Mouse (Mus musculus): Measurements from ENCODE around the gene Tipin. TPM values are rescaled to one million over a fixed set of nuclear protein-coding genes. Genes with fewer than 3 reads are reported as not detected.

The Tipin gene
- polyA plus RNA-seq (2014; fragmentation: Nextera tagmentation; extraction: Ambion mirVana) = 226 and 233 TPM in 2 replicates

DNA sequence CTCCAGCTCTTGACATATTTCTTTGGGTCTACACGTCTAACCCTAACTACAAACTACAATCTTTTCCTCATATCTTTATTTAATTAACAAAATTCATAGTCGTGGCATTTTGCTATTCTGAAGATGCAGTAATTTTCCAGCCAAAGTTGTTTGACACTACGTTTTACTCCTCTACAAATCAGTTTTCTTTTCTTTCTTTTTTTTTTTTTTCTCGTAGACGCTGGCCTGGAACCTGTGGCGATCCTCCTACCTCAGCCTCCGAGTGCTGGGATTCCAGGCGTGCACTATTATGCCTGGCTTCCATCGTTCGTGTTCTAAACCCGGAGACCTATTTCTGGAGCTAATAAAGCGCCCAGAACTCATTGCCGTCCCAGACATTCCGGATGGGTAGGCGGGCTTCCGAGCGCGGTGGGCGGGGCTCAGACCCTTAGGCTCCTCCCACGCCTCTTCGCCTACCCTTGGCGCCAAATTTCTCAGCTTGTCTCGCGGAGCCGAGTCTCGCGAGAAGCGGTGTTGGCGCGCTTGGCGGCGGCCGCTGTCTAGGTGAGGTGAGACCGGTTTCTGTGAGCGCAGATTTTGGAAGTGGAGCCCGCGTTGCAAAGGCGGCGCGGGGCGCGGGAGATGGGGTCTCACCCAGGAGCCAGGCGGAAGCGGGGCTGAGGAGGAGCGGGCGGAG is at the start of gene Tipin:
Tipin (plus strand) TSS at position 477 of the 676 bp plus-strand sequence.
- peak within 1 kb of the TSS; percentile 58 for H3K27ac ChIP-seq (ENCODE audit: low read depth, low read length)
- H3K36me3 ChIP-seq (ENCODE audit: control insufficient read depth, insufficient read depth, low read length) = no peaks in the 10 kb centered on the region
- peaks cover 4% of the 10 kb centered on the region; the same call in 1 of the 2 replicates for H3K4me1 ChIP-seq (replicated peaks; ENCODE audit: control insufficient read depth, insufficient read depth, low read length)
- peak within 1 kb of the TSS; percentile 53 for H3K4me3 ChIP-seq (ENCODE audit: low read depth, low read length)
- peak within 1 kb of the TSS; percentile 78 for H3K9ac ChIP-seq (ENCODE audit: low read depth, low read length)
- ATAC-seq (ENCODE audit: low FRiP score) (peak; percentile 92), DNase-seq (ENCODE audit: low spot score) (peak; percentile 98)
- H3K4me2 ChIP-seq (replicated peaks; ENCODE audit: low read depth, low read length) = peak within 1 kb of the TSS; percentile 48
- H3K27me3 ChIP-seq (ENCODE audit: control insufficient read depth, insufficient read depth, low read length) = no peaks in the 10 kb centered on the region
- 3% methylated on average over 46 of the region's 46 CpGs for WGBS
- H3K9me3 ChIP-seq (ENCODE audit: control insufficient read depth, low read length) = no peaks in the 10 kb centered on the region

DNA sequence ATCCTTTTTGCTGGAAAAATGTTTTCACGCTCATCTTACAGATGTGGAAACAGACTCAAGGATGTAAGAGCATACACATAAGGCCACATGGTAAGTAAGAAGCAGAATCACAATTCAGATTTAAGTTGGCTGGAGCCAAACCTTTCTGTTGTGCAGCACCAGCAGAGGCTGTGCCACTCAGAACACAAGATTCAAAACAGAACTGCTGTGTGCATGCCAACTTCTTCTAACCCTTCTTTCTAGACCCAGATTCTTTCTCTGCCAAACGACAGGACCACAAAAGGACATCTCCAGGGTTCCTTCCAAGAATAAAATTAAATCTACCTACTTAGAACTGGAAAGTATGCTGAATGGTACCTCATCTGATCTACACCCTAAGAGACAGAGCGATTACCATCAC is 49.7 kb upstream of the Tipin start:
- no peak overlapping the region for H3K4me3 ChIP-seq (ENCODE audit: low read depth, low read length)
- no peaks in the 10 kb centered on the region for H3K9me3 ChIP-seq (ENCODE audit: control insufficient read depth, low read length)
- no peaks in the 10 kb centered on the region; the same call in 1 of the 2 replicates for H3K4me1 ChIP-seq (replicated peaks; ENCODE audit: control insufficient read depth, insufficient read depth, low read length)
- H3K27ac ChIP-seq (ENCODE audit: low read depth, low read length) = peak overlapping the region; percentile 62; the same call in 1 of the 2 replicates
- no peaks in the 10 kb centered on the region for H3K36me3 ChIP-seq (ENCODE audit: control insufficient read depth, insufficient read depth, low read length)
- ATAC-seq (ENCODE audit: low FRiP score) (no peak), DNase-seq (ENCODE audit: low spot score) (no peak)
- 91% methylated on average over 3 of the region's 3 CpGs for WGBS
- H3K4me2 ChIP-seq (replicated peaks; ENCODE audit: low read depth, low read length) = no peak overlapping the region
- H3K9ac ChIP-seq (ENCODE audit: low read depth, low read length) = no peak overlapping the region
- no peaks in the 10 kb centered on the region for H3K27me3 ChIP-seq (ENCODE audit: control insufficient read depth, insufficient read depth, low read length)

DNA sequence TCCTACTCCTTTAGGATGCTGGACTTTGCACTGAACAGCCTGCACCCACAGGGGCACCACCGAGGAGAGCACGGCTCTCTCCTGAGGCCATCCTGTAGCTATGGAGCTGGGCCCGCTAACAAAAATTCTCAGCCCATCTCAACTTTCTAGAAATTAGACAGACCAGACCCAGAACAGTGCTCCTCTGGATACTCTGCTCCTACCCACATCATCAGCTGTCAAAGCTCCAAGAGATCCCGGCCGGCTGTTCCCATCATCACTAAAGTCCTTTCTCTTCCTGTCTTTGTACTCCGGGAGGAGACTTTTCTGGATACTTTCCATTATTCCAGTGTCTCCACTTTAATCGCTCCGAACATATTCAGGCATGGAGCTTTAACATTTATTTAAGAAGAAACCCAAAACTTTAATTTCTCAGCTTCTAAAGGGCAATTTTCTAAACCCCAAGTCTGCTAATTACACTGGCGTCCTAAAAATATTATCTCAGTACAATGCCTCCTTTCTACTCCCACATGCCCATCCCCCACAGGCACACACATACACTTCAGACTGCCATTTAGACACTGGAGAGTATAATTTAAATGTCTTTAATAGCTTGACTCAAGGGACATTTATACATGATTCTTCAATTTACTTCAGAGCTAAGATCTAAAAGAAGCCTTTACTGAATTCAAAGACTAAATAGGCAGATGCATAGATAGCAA is 49.0 kb upstream of the Tipin start:
- 71% methylated on average over 9 of the region's 9 CpGs for WGBS
- DNase-seq (ENCODE audit: low spot score) (peak; percentile 36), ATAC-seq (ENCODE audit: low FRiP score) (no peak)
- no peak overlapping the region for H3K9ac ChIP-seq (ENCODE audit: low read depth, low read length)
- H3K9me3 ChIP-seq (ENCODE audit: control insufficient read depth, low read length) = no peaks in the 10 kb centered on the region
- H3K36me3 ChIP-seq (ENCODE audit: control insufficient read depth, insufficient read depth, low read length) = no peaks in the 10 kb centered on the region
- H3K27ac ChIP-seq (ENCODE audit: low read depth, low read length) = peak overlapping the region; percentile 62
- H3K4me1 ChIP-seq (replicated peaks; ENCODE audit: control insufficient read depth, insufficient read depth, low read length) = no peaks in the 10 kb centered on the region; the same call in 1 of the 2 replicates
- H3K27me3 ChIP-seq (ENCODE audit: control insufficient read depth, insufficient read depth, low read length) = no peaks in the 10 kb centered on the region
- H3K4me3 ChIP-seq (ENCODE audit: low read depth, low read length) = no peak overlapping the region
- no peak overlapping the region for H3K4me2 ChIP-seq (replicated peaks; ENCODE audit: low read depth, low read length)

DNA sequence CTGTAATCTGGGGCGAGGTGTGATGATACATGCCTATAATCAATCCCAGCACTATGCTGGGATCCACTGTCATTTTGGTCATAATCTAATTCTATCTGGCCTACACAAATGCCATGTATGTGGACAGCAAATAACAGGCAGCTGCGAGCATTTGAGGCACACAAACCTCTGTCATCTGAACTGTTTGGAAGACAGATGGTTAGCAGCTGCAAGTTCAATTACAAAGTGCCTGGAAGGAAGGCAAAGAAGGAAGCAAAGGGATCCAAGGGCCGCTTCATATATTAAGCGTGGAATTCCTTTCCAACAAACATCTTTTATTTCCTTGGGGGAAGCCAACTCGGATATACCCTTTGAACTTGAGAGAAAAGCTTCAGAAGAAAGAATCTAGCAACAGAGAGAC is 47.7 kb upstream of the Tipin start:
- Histone ChIP-seq H3K4me3 (ENCODE audit: low read depth, low read length) (no peak overlapping the region), H3K27me3 (ENCODE audit: control insufficient read depth, insufficient read depth, low read length) (no peaks in the 10 kb centered on the region), H3K27ac (ENCODE audit: low read depth, low read length) (no peak overlapping the region), H3K9ac (ENCODE audit: low read depth, low read length) (no peak overlapping the region), H3K4me2 (replicated peaks; ENCODE audit: low read depth, low read length) (no peak overlapping the region), H3K4me1 (replicated peaks; ENCODE audit: control insufficient read depth, insufficient read depth, low read length) (no peaks in the 10 kb centered on the region; the same call in 1 of the 2 replicates), H3K36me3 (ENCODE audit: control insufficient read depth, insufficient read depth, low read length) (no peaks in the 10 kb centered on the region), H3K9me3 (ENCODE audit: control insufficient read depth, low read length) (no peaks in the 10 kb centered on the region)
- 54% methylated on average over 5 of the region's 5 CpGs for WGBS
- no peak for ATAC-seq (ENCODE audit: low FRiP score)
- peak; percentile 43 for DNase-seq (ENCODE audit: low spot score)

DNA sequence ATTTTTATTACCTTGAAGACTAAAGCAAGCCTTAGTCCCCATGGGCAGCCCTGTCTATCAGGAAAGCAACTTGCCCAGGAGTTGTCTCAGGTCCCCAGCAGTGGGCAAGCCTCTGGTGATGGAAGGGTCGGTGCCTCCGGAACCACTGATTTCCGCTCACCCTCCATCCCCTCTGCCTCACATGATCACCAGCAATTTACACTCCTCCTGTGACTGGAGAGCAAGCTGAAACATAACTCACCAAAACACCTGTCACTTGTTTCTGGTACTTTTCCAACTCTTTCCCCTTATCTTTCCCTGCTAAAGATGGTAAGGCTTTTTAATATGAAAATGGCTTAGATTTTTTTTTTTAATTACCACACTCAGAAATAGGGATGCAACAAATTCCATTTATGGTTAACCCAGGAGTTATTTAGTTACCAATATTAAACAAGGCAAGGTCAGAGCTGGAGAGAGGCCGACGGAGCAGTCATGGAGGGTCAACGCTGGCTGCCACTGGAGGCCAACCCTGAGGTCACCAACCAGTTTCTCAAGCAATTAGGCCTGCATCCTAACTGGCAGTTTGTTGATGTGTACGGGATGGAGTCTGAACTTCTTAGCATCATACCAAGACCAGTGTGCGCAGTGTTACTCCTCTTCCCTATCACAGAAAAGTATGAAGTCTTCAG is 46.5 kb upstream of the Tipin start, which contains the start of gene Uchl4:
Uchl4 (plus strand) TSS at position 434 of the 668 bp plus-strand sequence.
- Histone ChIP-seq H3K9ac (ENCODE audit: low read depth, low read length) (no peak within 1 kb of the TSS), H3K4me1 (replicated peaks; ENCODE audit: control insufficient read depth, insufficient read depth, low read length) (no peaks in the 10 kb centered on the region; the same call in 1 of the 2 replicates), H3K4me2 (replicated peaks; ENCODE audit: low read depth, low read length) (no peak within 1 kb of the TSS), H3K4me3 (ENCODE audit: low read depth, low read length) (no peak within 1 kb of the TSS), H3K27me3 (ENCODE audit: control insufficient read depth, insufficient read depth, low read length) (no peaks in the 10 kb centered on the region), H3K27ac (ENCODE audit: low read depth, low read length) (no peak within 1 kb of the TSS; the same call in 1 of the 2 replicates), H3K9me3 (ENCODE audit: control insufficient read depth, low read length) (no peaks in the 10 kb centered on the region), H3K36me3 (ENCODE audit: control insufficient read depth, insufficient read depth, low read length) (no peaks in the 10 kb centered on the region)
- 90% methylated on average over 8 of the region's 8 CpGs for WGBS
- ATAC-seq (ENCODE audit: low FRiP score) = no peak
- DNase-seq (ENCODE audit: low spot score) = no peak

DNA sequence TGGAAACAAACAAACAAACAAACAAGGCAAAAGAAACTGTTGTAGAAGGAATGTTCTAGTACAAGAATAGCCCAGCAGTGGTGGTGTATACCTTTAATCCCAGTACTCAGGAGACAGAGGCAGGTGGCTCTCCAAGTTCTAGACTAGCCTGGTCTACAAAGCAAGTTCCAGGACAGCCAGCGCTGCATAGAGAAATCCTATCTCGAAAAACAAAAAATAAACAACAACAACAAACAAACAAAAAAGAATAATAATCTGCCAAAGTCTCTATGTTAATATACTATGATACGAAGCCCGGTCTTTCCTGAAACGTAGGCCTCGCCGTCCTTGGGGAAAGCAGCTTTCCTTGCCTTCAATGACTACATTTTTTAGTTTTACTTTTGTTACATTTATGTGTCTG is 45.3 kb upstream of the Tipin start:
- Histone ChIP-seq H3K4me3 (ENCODE audit: low read depth, low read length) (no peak overlapping the region), H3K4me1 (replicated peaks; ENCODE audit: control insufficient read depth, insufficient read depth, low read length) (no peaks in the 10 kb centered on the region; the same call in 1 of the 2 replicates), H3K27ac (ENCODE audit: low read depth, low read length) (no peak overlapping the region), H3K27me3 (ENCODE audit: control insufficient read depth, insufficient read depth, low read length) (no peaks in the 10 kb centered on the region), H3K9me3 (ENCODE audit: control insufficient read depth, low read length) (no peaks in the 10 kb centered on the region), H3K36me3 (ENCODE audit: control insufficient read depth, insufficient read depth, low read length) (no peaks in the 10 kb centered on the region), H3K9ac (ENCODE audit: low read depth, low read length) (no peak overlapping the region), H3K4me2 (replicated peaks; ENCODE audit: low read depth, low read length) (no peak overlapping the region)
- DNase-seq (ENCODE audit: low spot score) (no peak), ATAC-seq (ENCODE audit: low FRiP score) (no peak)
- 98% methylated on average over 7 of the region's 7 CpGs for WGBS

DNA sequence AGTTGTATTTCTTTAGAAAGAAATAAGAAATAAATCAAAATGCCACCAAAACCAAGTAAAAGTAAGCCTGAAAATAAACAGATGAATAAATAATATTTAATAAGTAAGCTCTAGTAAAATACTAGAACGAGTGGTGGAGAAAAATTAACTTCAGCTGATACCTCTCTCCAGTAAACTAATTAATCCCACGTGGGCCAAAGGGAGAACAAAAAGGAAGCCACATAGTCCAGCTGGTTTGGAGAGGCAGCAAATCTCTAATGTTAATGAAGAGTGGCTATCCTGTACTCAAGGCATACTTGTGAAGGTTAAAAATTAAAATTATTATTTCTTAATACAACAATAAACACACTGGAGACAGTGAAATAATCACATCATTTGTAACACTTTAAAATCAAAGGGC is 41.3 kb upstream of the Tipin start:
- no peaks in the 10 kb centered on the region for H3K9me3 ChIP-seq (ENCODE audit: control insufficient read depth, low read length)
- no peaks in the 10 kb centered on the region for H3K27me3 ChIP-seq (ENCODE audit: control insufficient read depth, insufficient read depth, low read length)
- 54% methylated on average over 2 of the region's 2 CpGs for WGBS
- H3K4me1 ChIP-seq (replicated peaks; ENCODE audit: control insufficient read depth, insufficient read depth, low read length) = no peaks in the 10 kb centered on the region
- DNase-seq (ENCODE audit: low spot score) (no peak), ATAC-seq (ENCODE audit: low FRiP score) (no peak)
- H3K4me3 ChIP-seq (ENCODE audit: low read depth, low read length) = no peak overlapping the region
- H3K36me3 ChIP-seq (ENCODE audit: control insufficient read depth, insufficient read depth, low read length) = no peaks in the 10 kb centered on the region
- H3K27ac ChIP-seq (ENCODE audit: low read depth, low read length) = peak overlapping the region; percentile 39; the same call in 1 of the 2 replicates
- no peak overlapping the region for H3K4me2 ChIP-seq (replicated peaks; ENCODE audit: low read depth, low read length)
- H3K9ac ChIP-seq (ENCODE audit: low read depth, low read length) = no peak overlapping the region

DNA sequence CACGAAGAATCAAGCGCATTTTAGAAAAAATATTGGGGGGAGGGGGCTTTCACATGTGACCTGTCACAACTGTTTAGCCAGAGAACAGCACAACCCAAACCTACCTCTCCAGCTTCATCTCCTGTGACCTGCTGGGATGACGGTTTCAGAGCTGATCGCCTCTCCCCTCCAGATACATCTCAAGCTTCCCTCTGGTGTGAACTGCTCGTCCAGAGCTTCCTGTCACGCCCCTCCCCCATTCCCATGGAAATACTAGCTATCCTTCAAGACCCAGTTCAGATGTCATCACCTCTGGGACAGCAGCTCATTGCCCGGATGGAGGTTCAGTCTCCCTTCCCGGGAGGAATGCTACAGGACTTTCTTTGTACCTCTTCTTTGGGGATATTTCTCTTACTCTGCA is 40.7 kb upstream of the Tipin start:
- no peaks in the 10 kb centered on the region for H3K27me3 ChIP-seq (ENCODE audit: control insufficient read depth, insufficient read depth, low read length)
- no peaks in the 10 kb centered on the region for H3K4me1 ChIP-seq (replicated peaks; ENCODE audit: control insufficient read depth, insufficient read depth, low read length)
- WGBS = 53% methylated on average over 8 of the region's 8 CpGs
- H3K27ac ChIP-seq (ENCODE audit: low read depth, low read length) = peak overlapping the region; percentile 39; the same call in 1 of the 2 replicates
- no peak overlapping the region for H3K9ac ChIP-seq (ENCODE audit: low read depth, low read length)
- H3K4me2 ChIP-seq (replicated peaks; ENCODE audit: low read depth, low read length) = no peak overlapping the region
- DNase-seq (ENCODE audit: low spot score) = peak; percentile 52
- H3K4me3 ChIP-seq (ENCODE audit: low read depth, low read length) = no peak overlapping the region
- no peaks in the 10 kb centered on the region for H3K9me3 ChIP-seq (ENCODE audit: control insufficient read depth, low read length)
- ATAC-seq (ENCODE audit: low FRiP score) = no peak
- no peaks in the 10 kb centered on the region for H3K36me3 ChIP-seq (ENCODE audit: control insufficient read depth, insufficient read depth, low read length)
